Mouse (Mus musculus) CH12.LX (cell line): ENCODE measurements at regions not wholly inside any gene's neighbourhood (a gene's known extent, or its start where the extent isn't known, plus 50 kb on each side); places are given as distances from the start of the nearest gene placed in this dataset.

ENCODE experiments used
- DNase-seq: peaks from one replicate; pipeline ENCODE4 v3.0.0-alpha.2; 2013; ENCODE audit errors: extremely low read depth
- H3K27ac ChIP-seq: 2 replicates; pipeline ENCODE4 v1.5.1; 2012; ENCODE audit warnings: low read depth, mild to moderate bottlenecking, control low read depth, moderate library complexity; ENCODE audit not compliant: insufficient read depth
- H3K27me3 ChIP-seq: replicated peaks from 2 replicates; pipeline ENCODE3; 2012; ENCODE audit warnings: inconsistent platforms
- H3K36me3 ChIP-seq, 2 experiments: replicated peaks in 1 of 2; 2 replicates each; pipeline versions ENCODE3 to v1.6.1; 2012; ENCODE audit warnings: inconsistent platforms in 1 of 2, low read length in 1 of 2, mild to moderate bottlenecking in 1 of 2, mixed read lengths in 1 of 2, moderate library complexity in 1 of 2; ENCODE audit not compliant: control insufficient read depth in 1 of 2, insufficient read depth in 1 of 2
- H3K4me1 ChIP-seq, 2 experiments: 2 replicates each; pipeline ENCODE4 v1.6.1; 2012; ENCODE audit warnings: inconsistent platforms in 1 of 2, moderate library complexity in 1 of 2; ENCODE audit not compliant: insufficient read depth in 2 of 2, control insufficient read depth in 1 of 2
- H3K4me2 ChIP-seq: 2 replicates; pipeline ENCODE4 v1.6.1; 2012; ENCODE audit warnings: low read depth, mild to moderate bottlenecking, control low read depth; ENCODE audit not compliant: poor library complexity, insufficient read depth, severe bottlenecking
- H3K4me3 ChIP-seq, 3 experiments: fragments of 150-350 bp in 1 of 3; sonication (generic) in 1 of 3; replicated peaks in 1 of 3; 2 replicates each; pipeline versions ENCODE3 to v1.5.1; 2011 to 2012; ENCODE audit warnings: low read depth in 2 of 3, low read length in 2 of 3, mild to moderate bottlenecking in 2 of 3, moderate library complexity in 2 of 3, control low read depth in 1 of 3, improper control_type of control experiment in 1 of 3, inconsistent platforms in 1 of 3, mixed read lengths in 1 of 3; ENCODE audit not compliant: poor library complexity in 1 of 3
- H3K79me2 ChIP-seq: replicated peaks from 2 replicates; pipeline ENCODE4 v1.6.1; 2012; ENCODE audit warnings: mild to moderate bottlenecking, moderate library complexity; ENCODE audit not compliant: control insufficient read depth, poor library complexity, insufficient read depth, severe bottlenecking; ENCODE audit errors: extremely low read depth
- H3K9ac ChIP-seq: 2 replicates; pipeline ENCODE4 v1.6.1; 2012; ENCODE audit warnings: low read depth, mild to moderate bottlenecking, control low read depth, moderate library complexity; ENCODE audit not compliant: insufficient read depth
- H3K9me3 ChIP-seq: replicated peaks from 2 replicates; pipeline ENCODE3; 2012; ENCODE audit warnings: low read length, inconsistent platforms, mixed read lengths
- BHLHE40 ChIP-seq: IDR thresholded peaks from 2 replicates; pipeline ENCODE4 v1.6.1; 2011; ENCODE audit warnings: mild to moderate bottlenecking, low read depth, low read length, improper control_type of control experiment
- CHD1 ChIP-seq: IDR thresholded peaks from 2 replicates; pipeline ENCODE4 v1.6.1; 2012; ENCODE audit warnings: low read depth, low read length, improper control_type of control experiment, inconsistent platforms
- CHD2 ChIP-seq: IDR thresholded peaks from 2 replicates; pipeline ENCODE4 v1.6.1; 2011; ENCODE audit warnings: low read length, improper control_type of control experiment
- CTCF ChIP-seq, 2 experiments: IDR thresholded peaks in 1 of 2; conservative IDR thresholded peaks in 1 of 2; 2 replicates each; pipeline ENCODE4 v1.5.1; 2011 to 2012; ENCODE audit warnings: low read depth in 2 of 2, low read length in 2 of 2, improper control_type of control experiment in 1 of 2, inconsistent platforms in 1 of 2, mild to moderate bottlenecking in 1 of 2, moderate library complexity in 1 of 2
- E2F4 ChIP-seq: IDR thresholded peaks from 2 replicates; pipeline ENCODE4 v1.6.1; 2011; ENCODE audit warnings: low read depth, low read length, improper control_type of control experiment; ENCODE audit not compliant: insufficient replicate concordance
- ELF1 ChIP-seq: IDR thresholded peaks from 2 replicates; pipeline ENCODE4 v1.6.1; 2014; ENCODE audit warnings: low read depth, mild to moderate bottlenecking, inconsistent platforms, low read length, improper control_type of control experiment
- EP300 ChIP-seq: IDR thresholded peaks from 2 replicates; pipeline ENCODE4 v1.6.1; 2011; ENCODE audit warnings: low read length, improper control_type of control experiment
- ETS1 ChIP-seq: conservative IDR thresholded peaks from 2 replicates; pipeline ENCODE4 v1.6.1; 2012; ENCODE audit warnings: low read depth, mild to moderate bottlenecking, inconsistent platforms, low read length, improper control_type of control experiment, moderate library complexity
- IRF4 ChIP-seq: IDR thresholded peaks from 2 replicates; pipeline ENCODE4 v1.6.1; 2014; ENCODE audit warnings: low read depth, mild to moderate bottlenecking, inconsistent platforms, low read length, improper control_type of control experiment
- JUN ChIP-seq: IDR thresholded peaks from 2 replicates; pipeline ENCODE4 v1.6.1; 2011; ENCODE audit warnings: low read depth, mild to moderate bottlenecking, low read length, improper control_type of control experiment, moderate library complexity; ENCODE audit not compliant: insufficient read depth
- JUND ChIP-seq: conservative IDR thresholded peaks from 2 replicates; pipeline ENCODE4 v1.6.1; 2011; ENCODE audit warnings: low read depth, low read length, improper control_type of control experiment
- KAT2A ChIP-seq: IDR thresholded peaks from 2 replicates; pipeline ENCODE4 v1.6.1; 2012; ENCODE audit warnings: low read length, improper control_type of control experiment, inconsistent platforms; ENCODE audit not compliant: insufficient replicate concordance
- MAX ChIP-seq: IDR thresholded peaks from 2 replicates; pipeline ENCODE4 v1.6.1; 2011; ENCODE audit warnings: low read length, improper control_type of control experiment
- MXI1 ChIP-seq: IDR thresholded peaks from 2 replicates; pipeline ENCODE4 v1.6.1; 2011; ENCODE audit warnings: mild to moderate bottlenecking, low read depth, low read length, improper control_type of control experiment
- NELFE ChIP-seq: IDR thresholded peaks from 2 replicates; pipeline ENCODE4 v1.6.1; 2011; ENCODE audit warnings: low read depth, low read length, improper control_type of control experiment
- NRF1 ChIP-seq: IDR thresholded peaks from 2 replicates; pipeline ENCODE4 v1.6.1; 2014; ENCODE audit warnings: low read depth, mild to moderate bottlenecking, inconsistent platforms, low read length, improper control_type of control experiment, moderate library complexity
- POLR2A ChIP-seq: IDR thresholded peaks from 2 replicates; pipeline ENCODE4 v1.6.1; 2011; ENCODE audit warnings: low read depth, mild to moderate bottlenecking, improper control_type of control experiment, low read length
- POLR2AphosphoS2 ChIP-seq: IDR thresholded peaks from 2 replicates; pipeline ENCODE4 v1.6.1; 2011; ENCODE audit warnings: low read depth, low read length, improper control_type of control experiment
- RAD21 ChIP-seq: IDR thresholded peaks from 2 replicates; pipeline ENCODE4 v1.6.1; 2011; ENCODE audit warnings: low read depth, mild to moderate bottlenecking, low read length, improper control_type of control experiment, moderate library complexity
- SMC3 ChIP-seq: IDR thresholded peaks from 2 replicates; pipeline ENCODE4 v1.6.1; 2011; ENCODE audit warnings: low read depth, low read length, improper control_type of control experiment
- TCF12 ChIP-seq: IDR thresholded peaks from 2 replicates; pipeline ENCODE4 v1.6.1; 2014; ENCODE audit warnings: low read depth, mild to moderate bottlenecking, inconsistent platforms, low read length, improper control_type of control experiment
- UBTF ChIP-seq: IDR thresholded peaks from 2 replicates; pipeline ENCODE4 v1.6.1; 2012; ENCODE audit warnings: low read depth, mild to moderate bottlenecking, inconsistent platforms, low read length, improper control_type of control experiment, moderate library complexity
- USF2 ChIP-seq: conservative IDR thresholded peaks from 2 replicates; pipeline ENCODE4 v1.6.1; 2011; ENCODE audit warnings: low read depth, low read length, improper control_type of control experiment
- ZKSCAN1 ChIP-seq: IDR thresholded peaks from 2 replicates; pipeline ENCODE4 v1.6.1; 2012; ENCODE audit warnings: low read depth, inconsistent platforms, low read length, improper control_type of control experiment, borderline replicate concordance
- ZNF384 ChIP-seq: IDR thresholded peaks from 2 replicates; pipeline ENCODE4 v1.6.1; 2012; ENCODE audit warnings: low read depth, low read length, improper control_type of control experiment, inconsistent platforms
- dilution Hi-C: fragments of 300-500 bp; cut with MboI; formaldehyde crosslinking; loops from 2 replicates; pipeline ENCODE4 v1.14.3; 2020; ENCODE audit warnings: low sequenced_read_pairs; ENCODE audit not compliant: extremely low pct_unique_long_range_greater_than_20kb, extremely low pct_ligation_motif_present
- in situ Hi-C: fragments of 300-500 bp; cut with MboI; formaldehyde crosslinking; loops from 3 replicates; pipeline ENCODE4 v1.14.3; 2019; ENCODE audit warnings: low sequenced_read_pairs, low pct_ligation_motif_present, low pct_unique_long_range_greater_than_20kb, mixed read lengths

DNA sequence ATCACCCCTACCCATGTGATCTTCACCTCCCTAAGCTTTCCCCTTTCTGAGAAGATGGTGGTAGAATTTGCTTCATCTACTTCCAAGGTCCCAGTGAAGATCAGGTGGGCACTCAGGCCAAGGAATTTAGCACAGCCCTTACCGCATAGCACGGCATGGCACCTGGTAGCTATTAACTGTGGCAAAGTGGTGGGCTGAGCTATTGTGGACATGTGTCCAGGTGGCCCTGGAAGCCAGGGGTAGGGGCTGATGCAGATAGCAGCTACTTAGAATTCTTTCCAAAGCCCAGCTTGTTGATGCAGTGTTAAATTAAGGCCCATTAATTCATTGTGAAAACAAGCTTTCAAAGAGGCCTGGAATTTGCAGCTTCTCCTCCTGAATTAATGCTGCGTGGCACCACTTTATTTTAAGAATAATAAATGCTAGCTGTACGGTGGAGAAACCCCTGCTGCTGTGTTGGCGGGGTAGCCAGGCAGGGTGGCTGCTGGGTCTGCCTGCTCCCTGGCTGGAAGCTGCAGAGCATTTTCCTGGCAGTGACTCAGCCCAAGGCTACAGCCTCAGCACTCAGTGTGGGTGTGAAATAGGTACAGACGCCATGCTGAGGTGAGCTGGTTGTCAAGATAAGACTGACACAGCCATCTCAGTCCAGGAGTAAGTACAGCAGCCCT is 208.4 kb upstream of the Wscd1 start:
- Histone ChIP-seq H3K36me3 (no peaks in the 10 kb centered on the region), H3K4me1 (no peaks in the 10 kb centered on the region), H3K27me3 (peaks cover 82% of the 10 kb centered on the region), H3K4me2 (no peak overlapping the region), H3K4me3 (no peak overlapping the region), H3K9ac (no peak overlapping the region), H3K27ac (no peak overlapping the region), H3K79me2 (no peaks in the 10 kb centered on the region), H3K9me3 (peaks cover 24% of the 10 kb centered on the region)
- dilution Hi-C loops (no loop called here), in situ Hi-C loops (no loop called here)
- DNase-seq: no peak
- TF ChIP-seq NRF1: no peak
- TF ChIP-seq POLR2AphosphoS2: no peak
- no peak for TF ChIP-seq CHD1
- no peak for TF ChIP-seq POLR2A
- no peak for TF ChIP-seq USF2
- TF ChIP-seq JUND: no peak
- TF ChIP-seq BHLHE40: no peak
- no peak for TF ChIP-seq JUN
- no peak for TF ChIP-seq ETS1
- no peak for TF ChIP-seq RAD21
- TF ChIP-seq MAX: no peak
- no peak for TF ChIP-seq ZKSCAN1
- TF ChIP-seq ZNF384: no peak
- no peak for TF ChIP-seq TCF12
- no peak for TF ChIP-seq SMC3
- TF ChIP-seq EP300: no peak
- no peak for TF ChIP-seq CTCF (conservative IDR thresholded peaks at IDR 0.05 in 1 of 2, IDR thresholded peaks at IDR 0.05 in 1 of 2; ENCODE audit: low read depth in 2 of 2, low read length in 2 of 2)
- TF ChIP-seq IRF4: no peak
- no peak for TF ChIP-seq ELF1

DNA sequence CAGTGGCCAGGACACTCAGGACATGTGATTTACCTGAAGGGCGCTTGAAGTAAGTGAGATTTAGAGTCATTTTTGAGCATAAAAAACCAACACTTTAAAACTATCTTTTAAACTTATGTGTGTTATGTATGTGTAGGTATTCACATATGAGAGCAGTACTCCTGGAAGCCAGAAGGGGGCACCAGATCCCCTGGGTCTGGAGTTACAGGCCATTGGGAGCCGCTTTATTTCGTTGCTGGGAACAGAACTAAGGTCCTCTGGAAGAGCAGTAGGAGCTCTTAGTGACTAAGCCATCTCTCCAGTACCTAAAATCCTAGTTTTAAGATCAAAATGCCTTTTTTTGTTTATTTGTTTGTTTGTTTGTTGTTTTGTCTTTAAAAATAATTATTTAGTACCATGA is 192.3 kb upstream of the Wscd1 start:
- Histone ChIP-seq H3K36me3 (no peaks in the 10 kb centered on the region), H3K27me3 (peaks cover 75% of the 10 kb centered on the region), H3K79me2 (no peaks in the 10 kb centered on the region), H3K9ac (no peak overlapping the region), H3K27ac (no peak overlapping the region)
- in situ Hi-C loops: loop anchor here (25.0 kb wide), 1 partner anchor 480 kb away; the partner anchor contains the start of genes Aipl1 and Pimreg
- peak; percentile 34; the same call in 1 of the 2 replicates for TF ChIP-seq SMC3
- no peak for TF ChIP-seq UBTF
- no peak for TF ChIP-seq ETS1
- TF ChIP-seq E2F4: no peak
- no peak for TF ChIP-seq CHD1
- no peak for TF ChIP-seq CHD2
- no peak for TF ChIP-seq MXI1
- no peak for TF ChIP-seq KAT2A
- TF ChIP-seq BHLHE40: no peak
- TF ChIP-seq RAD21: peak; percentile 30
- no peak for TF ChIP-seq NELFE
- TF ChIP-seq CTCF (conservative IDR thresholded peaks at IDR 0.05 in 1 of 2, IDR thresholded peaks at IDR 0.05 in 1 of 2; ENCODE audit: low read depth in 2 of 2, low read length in 2 of 2): peak; percentile 42 to 51; a peak in 3 of 4 replicates
- TF ChIP-seq, all 38 proteins: peak for 3
- Histone ChIP-seq H3K9me3 (peaks cover 12% of the 10 kb centered on the region), H3K4me3 (no peak overlapping the region), H3K4me1 (no peaks in the 10 kb centered on the region), H3K4me2 (no peak overlapping the region)
- peak; percentile 15 for DNase-seq
- dilution Hi-C loops: no loop called here
